Mouse (Mus musculus) right cerebral cortex, postnatal 10 days (tissue): ENCODE measurements at regions not wholly inside any gene's neighbourhood (a gene's known extent, or its start where the extent isn't known, plus 50 kb on each side); places are given as distances from the start of the nearest gene placed in this dataset.
A peak's percentile ranks its signal among the peaks of the same experiment; 100 is the strongest.
"Not testable (repeated sequence)": the region's sequence is repeated elsewhere in the genome, so short reads cannot be mapped to it uniquely, and the experiment has no call there.

ENCODE experiments used
- DNase-seq, 2 experiments: peaks; one replicate each; pipeline ENCODE4 v3.0.0; 2021; ENCODE audit warnings: low spot score in 2 of 2

DNA sequence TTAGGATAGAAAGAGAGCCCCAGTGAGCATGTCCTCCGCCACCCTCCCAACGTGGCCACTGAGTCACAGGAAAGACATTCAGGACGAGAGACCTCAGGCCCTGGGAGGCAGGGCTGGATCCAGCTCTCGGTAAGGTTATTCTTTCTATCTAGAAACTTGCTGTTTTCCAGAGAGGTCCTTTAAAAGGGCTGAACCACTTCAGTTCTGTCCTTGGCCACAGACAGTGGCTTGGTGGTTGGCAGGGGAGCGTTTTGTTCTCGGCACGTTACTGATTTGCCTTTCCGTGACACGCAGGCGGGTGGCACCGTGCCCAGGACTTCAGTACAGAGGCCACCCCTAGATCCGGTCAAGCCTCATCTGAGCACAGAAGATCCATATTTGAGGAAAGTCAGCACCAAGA lies 130.4 kb upstream of the Slc38a2 start:
- DNase-seq = no peak

DNA sequence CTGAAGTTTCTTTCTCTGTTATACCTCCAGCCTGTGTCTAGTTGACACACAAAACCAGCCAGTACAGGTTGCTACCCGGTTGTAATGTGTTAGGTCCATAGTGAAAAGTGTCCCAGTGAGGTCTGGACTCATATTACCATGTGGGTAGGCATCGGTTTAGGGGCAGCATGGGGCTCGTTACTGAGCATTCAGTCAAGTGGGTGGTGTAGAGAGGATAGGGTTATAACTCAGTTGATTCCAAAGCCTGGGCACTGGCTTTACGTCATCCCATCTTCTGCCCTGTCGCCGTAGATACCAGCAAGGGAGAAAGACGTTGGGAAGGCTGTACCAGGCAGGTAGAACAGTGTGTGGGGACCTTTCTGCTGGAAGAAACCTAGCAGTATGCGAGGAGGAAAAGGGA lies 129.2 kb upstream of the Slc38a2 start:
- no peak for DNase-seq

DNA sequence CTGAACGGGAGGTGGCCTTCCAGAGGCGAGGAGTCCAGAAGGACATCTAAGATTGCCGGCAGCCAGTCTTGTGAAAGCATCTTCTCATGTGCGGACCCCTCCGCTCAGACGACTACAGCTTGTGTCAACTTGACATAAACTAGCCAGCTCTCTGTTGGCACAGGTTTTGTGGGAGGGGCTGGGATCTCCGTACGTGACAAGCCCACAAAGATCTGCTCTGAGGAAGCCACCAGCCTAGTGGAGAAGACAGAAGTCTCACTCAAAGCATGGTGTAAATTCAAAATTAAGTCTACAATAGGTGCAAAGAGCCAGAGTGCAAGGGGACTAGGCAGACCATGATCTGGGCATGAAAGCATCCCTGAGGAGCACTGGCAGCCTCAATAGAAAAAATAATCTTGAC lies 128.4 kb upstream of the Slc38a2 start:
- DNase-seq = no peak

DNA sequence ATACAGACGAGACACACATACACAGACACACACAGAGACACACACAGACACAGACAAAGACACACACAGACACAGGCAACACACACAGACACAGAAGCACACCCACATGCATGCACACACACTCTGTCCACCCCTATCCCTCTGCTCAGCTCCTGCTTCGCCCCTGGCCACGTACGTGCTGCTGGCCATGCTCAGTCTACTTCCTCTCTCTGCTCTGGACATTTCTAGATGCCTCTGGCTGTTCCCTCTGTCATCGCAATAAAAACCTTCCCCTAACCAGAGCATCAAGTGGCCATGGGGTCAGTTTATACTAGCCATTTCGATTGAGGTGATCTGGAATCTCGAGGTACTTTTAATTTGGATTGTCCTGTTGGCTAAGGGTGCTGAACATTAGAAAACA lies 118.9 kb upstream of the Slc38a2 start:
- no peak for DNase-seq

DNA sequence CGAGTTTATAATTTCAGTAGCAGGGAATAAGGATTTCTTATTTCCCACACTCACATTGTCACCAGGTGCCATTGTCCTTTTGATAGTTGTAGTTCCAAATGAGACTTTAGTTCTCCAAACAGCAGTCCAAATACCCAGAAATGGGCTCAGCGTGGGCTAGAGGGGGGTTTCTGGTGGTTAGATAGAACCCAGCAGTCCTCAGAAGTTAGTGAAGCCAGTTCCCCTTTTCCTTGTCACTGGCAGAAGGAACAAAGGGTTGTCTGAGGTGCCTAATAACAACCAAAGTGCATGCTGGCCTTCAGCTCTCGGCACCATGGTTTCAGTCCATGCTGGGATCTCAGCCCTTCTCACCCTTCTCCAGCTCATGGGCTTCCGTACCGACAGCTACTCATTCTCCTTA lies 118.1 kb upstream of the Slc38a2 start:
- no peak for DNase-seq

DNA sequence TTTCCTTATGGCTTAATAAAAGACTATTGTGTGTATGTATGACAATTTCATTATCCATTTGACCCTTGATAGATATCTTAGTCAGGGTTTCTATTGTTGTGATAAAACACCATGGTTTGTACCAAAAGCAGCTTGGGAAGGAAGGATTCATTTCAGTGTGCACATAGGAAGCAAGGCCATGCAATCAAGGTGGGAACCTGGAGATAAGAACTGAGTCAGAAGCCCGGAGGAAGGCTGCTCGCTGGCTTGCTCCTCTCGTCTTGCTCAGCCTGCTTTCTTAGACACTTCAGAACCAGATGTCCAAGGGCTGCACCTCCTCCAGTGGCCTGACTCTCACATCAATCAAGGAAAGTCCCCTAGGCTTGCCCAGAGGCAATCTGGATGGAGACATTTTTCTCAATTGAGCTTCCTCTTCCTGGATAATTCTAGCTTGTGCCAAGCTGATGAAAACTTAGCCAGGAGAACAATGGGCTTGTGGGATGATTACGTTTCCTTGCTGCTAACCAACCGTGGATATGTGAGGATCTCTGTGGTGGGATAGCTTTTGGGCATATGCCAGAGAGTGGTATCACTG lies 117.6 kb upstream of the Slc38a2 start:
- no peak for DNase-seq

DNA sequence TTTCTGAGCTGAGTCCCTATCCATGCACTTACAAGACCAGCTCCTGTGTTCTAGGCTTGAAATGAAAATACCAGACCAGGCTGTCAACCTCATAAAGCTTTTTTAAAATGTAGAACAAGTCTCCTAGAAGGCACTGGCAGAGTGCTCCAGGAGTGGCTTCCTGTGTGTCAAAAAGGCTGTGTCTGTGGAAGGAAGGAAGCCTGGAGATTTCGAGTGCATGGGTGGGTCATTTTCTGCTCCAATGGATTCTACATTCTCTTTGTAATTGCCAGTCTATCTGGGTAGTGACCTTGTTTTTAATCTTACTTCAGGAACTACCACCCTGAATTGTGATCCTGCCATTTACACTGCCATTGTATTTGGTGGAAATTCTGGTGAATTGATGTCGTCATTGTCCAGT lies 113.9 kb upstream of the Slc38a2 start:
- no peak for DNase-seq

DNA sequence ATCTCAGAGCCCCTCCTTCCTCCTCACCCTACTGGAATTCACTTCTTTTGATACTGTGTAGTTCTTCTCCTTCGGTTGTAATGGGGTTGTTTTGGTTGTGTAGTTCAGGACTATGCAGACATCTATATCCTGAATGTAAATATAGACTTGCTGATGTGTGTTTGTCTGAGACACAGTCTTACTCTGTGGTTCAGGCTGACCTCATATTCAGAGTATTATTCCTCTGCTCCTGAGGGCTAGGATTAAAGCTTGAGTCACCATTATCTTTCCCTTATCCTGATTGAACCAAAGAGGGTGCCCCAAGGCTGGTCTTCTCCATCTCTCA lies 103.2 kb upstream of the Slc38a2 start:
- no peak for DNase-seq

DNA sequence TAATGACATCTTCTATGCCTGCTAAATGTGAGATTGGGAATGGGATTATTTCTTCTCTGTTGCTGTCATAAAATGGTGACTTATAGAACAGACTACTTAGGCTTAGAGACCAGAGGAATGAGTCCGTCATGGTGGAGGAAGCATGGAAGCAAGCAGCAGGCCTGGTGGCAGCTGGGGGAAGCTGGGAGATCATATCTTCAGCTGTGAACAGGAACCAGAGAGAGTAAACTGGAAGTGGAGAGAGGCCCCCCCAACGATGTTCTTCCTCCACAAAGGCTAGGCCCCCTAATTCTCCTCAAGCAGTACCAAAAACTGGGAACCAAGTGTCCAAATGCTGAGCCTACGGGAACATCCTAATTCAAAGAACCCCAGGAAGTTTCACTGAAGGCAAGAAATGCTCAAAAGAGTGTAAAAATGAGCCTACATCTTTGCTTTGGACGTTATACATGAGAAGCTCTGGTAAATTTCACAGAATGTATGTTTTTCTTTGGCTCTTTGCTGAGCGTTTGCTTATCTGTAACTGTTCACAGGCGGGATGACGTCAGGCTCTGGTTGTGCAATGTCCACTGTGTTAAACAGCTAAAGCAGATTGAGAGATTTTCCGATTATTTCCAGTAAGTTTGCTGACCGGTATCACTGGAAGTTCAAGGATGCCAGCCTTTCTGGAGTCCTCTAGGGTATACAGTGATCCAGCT lies 102.7 kb upstream of the Slc38a2 start:
- no peak for DNase-seq

DNA sequence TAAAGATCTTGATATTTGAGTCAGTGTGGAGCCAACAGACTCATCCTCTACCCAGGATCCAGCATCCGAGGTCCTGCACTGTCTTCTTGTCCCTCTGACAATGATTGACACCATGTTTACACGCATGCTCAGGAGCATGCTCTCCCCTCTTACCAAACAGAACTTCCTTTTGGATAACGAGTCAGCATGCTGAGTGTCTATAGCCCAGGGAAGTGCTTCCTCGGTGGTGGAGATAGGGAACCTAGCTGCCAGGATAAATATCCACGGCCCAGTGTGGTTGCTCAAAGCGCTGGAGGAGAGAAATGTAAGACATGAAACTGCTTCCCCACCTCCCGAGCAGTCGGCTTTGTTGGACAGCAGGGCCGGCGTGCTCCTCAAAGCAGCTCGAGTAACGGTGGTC lies 99.7 kb upstream of the Slc38a2 start:
- no peak for DNase-seq

DNA sequence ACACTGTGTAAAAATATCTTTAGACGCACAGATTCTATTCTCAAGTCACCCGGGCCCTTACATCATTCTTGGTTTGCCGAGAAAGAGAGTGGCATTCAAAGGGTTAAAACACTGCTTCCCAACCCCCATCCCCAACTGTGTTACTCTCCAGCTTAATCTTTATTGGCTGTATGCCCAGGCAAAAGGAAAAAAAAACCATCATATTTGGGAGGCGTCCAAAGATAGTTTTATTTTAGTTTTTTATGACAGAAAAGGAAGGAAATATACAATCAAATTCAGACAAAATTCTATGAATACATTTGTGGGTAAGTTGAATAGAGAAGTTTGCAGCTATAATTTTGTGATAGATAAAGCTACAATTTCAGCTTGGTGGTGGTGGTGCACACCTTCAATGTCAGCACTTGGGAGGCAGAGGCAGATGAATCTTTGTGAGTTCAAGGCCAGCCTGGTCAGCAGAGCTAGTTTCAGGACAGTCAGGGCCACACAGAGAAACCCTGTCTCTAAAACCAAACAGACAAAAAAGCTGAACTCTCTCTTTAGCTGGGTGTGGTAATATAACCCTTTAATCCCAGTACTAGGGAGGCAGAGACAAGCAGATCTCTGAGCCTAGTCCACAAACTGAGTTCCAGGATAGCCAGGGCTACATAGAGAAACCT lies 98.2 kb upstream of the Slc38a2 start:
- DNase-seq = peak; percentile 48 to 65

DNA sequence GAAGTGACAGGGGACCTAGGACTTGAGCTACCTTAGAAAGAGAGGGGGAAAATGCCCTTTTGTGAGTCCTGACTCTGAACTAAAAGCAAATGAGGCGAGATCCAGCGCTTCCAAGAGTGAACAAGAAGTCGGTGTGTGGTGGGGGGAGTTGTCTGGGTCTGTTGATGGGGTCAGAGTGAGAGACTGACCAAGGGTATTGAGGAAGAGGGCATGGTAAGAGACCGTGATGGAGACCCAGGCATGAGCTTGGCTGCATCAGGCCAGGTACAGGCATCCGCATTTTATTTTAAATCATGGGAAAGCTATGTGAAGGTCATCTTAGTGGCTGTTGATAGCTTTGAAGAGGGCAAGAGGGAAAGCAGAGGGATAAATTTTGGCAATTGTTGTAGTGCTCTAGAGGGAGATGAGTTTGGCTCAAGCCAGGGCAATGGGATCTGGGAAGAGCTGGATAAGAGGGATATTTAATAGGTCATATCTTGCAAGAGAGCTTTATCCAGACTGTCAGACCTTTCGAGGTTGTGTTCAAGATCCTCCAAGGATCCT lies 94.7 kb upstream of the Slc38a2 start:
- no peak for DNase-seq

DNA sequence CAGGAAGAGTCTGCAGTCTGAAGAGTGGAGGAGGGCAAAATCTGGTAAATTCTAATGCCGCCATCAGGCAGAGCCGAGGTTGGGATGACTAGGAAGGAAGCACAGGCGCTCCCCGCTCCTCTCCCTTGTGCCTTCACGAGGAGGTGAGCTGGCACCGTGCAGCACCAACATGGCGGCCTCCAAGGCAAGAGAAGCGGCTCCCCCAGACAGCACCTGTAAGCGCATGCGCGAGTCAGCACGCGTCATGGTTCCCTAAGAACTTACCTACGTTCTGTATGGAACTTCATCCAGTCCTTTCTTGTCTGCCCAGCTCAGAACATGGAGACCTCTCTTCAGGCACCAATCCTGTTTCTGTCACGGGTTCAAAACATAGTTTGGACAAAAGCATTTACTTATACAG lies 93.7 kb upstream of the Slc38a2 start:
- no peak for DNase-seq

DNA sequence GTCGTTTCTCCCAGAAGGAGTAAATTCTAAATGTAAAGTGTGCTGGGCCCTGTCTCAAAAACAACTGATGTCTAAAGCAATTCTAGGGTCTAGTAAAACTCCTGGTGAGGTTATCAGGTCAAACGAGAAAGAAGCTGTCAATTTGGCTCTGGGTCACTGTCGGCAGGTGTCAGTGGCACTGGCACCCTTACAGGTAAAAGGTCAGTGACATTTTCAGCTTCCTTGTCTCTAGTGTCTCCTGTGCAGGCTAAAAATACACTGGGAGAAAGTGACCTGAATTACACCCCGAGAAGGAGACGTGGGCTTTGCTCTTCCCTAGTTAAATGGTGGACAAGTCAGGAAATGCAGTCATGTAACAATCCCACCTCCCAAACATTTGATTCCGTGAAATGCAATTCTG lies 91.8 kb upstream of the Slc38a2 start:
- DNase-seq = no peak

DNA sequence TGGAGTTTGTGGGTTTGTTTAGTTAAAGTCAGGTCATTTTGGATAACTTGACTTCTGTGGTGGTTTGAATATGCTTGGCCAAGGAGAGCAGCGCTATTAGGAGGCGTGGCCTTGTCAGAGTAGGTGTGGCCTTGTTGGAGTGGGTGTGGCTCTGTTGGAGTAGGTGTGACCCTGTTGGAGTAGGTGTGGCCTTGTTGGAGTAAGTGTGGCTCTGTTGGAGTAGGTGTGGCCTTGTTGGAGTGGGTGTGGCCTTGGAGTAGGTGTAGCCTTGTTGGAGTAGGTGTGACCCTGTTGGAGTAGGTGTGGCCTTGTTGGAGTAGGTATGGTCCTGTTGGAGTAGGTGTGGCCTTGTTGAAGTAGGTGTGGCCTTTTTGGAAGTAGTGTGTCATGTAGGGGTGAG lies 88.4 kb upstream of the Slc38a2 start:
- DNase-seq = not testable (repeated sequence)

DNA sequence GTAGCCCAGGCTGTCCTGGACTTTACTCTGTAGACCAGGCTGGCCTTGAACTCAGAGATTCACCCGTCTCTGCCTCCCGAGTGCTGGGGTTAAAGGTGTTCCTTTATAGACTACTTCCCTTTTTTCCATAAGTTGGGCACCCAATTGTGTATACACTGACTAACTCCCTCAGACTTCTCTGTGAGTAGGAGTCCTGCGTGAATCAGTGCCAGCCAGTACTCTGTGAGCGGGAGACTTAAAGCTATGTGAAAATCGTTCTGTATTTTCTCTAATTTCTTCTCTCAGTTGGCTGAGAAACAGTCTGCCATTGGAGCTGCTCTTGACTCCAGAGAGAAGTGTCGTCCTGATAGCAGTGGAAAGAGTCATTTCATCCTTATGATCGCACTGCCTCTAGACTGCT lies 85.0 kb upstream of the Slc38a2 start:
- DNase-seq = no peak

DNA sequence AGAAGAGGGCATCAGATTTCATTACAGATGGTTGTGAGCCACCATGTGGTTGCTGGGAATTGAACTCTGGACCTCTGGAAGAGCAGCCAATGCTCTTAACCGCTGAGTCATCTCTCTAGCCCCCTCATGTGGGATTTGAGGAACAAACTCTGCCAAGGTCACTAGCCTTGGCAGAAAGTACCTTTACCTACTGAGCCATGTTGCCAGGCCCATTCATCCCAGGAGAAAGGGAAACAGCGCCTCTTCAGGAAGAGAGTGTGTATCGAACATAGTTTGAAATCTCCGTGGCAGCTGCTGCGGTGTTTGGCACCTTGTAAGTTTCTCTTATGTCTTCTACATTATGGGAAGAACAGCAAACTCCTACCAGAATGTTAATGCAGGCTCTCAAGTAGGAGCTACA lies 82.0 kb upstream of the Slc38a2 start:
- DNase-seq = no peak

DNA sequence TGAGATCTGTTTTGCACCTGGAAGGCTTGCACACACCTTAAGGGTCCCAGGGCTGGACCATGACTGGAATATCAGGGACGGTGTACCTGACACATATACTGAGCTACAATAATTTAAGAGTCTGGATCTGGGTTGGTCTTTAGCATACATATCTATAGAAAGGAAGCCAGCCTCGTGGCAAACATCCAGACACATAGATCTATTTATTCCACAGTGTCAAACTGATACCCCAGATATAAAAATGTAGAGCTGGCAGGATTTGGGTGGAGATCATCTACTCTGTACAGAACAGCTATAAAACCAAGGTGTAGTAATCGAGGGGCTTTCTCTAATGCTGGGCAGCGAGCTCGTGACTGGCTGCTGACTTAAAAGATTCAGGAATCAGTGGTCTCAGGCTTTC lies 81.1 kb upstream of the Slc38a2 start:
- no peak for DNase-seq

DNA sequence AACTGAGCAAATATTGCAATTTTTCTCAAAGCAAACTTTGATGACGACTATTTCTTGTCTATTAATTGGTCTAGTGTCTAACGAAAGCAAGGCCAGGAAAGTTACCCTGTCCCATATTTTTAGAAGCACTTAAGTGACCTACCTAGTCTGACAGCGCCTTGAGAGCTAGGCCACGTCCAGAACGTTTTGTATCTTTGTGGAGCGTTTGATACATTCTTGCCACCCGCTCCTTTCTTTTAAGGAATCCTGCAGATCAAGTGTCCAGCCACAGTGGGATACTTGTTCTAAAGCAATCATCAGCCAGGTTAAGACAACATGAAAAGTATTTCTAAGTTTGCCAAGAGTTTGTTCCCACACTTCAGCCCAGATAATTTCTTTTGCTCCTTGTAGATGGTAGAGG lies 79.8 kb upstream of the Slc38a2 start:
- DNase-seq = no peak

DNA sequence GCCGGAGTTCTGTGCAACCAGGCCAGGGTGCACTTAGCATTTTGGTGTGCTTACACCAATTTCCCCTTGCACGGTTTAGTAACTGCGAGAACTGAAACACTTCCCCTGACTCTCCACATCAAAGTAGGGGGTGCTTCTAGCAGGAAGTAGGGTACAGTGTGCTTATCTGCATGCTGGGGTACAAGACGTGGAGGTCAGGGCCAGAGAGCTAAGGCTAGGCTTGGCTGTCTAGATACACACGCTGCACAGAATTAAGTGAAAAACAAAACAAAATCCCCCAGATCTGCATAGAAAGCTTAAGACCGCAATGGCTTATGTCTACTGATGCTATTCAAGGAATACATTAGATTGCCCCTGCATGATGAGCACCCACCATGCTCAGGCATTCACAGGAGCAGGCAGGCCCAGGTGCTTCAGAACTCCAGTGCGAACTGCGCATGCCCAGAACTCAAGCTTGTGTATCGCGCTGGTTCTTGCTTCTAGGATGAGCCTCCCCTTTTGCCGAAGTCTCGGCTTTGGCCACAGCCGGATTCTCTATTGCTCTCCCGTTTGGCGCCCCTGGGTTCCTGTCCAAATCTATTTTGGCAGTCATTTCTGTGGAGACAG lies 78.9 kb upstream of the Slc38a2 start:
- no peak for DNase-seq

DNA sequence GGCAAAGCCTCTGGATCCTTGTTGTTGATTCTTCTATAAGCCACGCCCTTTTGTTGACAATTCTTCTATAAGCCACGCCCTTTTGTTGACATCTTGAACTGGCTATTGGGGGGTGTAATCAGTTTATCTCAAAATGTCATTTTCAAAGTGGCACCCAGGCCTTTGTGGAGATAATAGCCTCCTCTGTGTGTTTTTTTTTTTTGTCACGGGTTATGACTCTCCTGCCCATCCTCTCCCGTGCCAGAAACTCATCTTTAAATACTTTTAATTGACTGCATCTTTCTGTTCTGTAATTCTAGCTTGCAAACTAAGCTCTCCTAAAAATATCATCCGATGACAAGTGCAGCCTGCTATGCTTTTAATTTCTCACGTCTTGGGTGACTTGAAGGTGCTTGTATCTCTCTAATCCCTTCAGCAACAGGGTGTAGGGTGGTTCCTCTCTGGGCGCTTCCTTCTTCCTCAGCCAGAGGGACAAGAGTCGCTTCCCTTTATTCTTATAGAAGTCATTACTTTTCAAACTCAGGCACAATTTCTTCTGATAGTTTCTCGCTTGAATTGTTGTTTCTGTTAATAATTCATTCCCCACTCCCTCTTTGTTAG lies 77.0 kb upstream of the Slc38a2 start:
- no peak for DNase-seq

DNA sequence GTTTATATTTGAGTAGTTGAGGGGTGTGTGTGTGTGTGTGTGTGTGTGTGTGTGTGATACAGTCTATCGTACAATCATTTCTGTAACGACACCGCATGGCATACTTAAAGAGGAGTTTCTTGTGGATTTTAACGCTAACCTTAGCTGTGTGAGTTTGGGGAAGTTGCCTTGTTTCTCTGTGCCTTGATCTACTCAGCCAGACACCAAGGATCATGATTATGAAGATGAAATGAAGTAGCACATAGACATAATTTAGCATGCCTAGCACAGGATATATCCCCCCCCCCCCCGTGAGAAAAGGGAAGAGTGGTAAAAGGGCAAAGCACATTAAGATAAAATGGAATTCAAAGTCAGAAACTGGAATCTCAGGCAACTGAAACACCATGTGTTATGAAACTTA lies 75.6 kb upstream of the Slc38a2 start:
- no peak for DNase-seq

DNA sequence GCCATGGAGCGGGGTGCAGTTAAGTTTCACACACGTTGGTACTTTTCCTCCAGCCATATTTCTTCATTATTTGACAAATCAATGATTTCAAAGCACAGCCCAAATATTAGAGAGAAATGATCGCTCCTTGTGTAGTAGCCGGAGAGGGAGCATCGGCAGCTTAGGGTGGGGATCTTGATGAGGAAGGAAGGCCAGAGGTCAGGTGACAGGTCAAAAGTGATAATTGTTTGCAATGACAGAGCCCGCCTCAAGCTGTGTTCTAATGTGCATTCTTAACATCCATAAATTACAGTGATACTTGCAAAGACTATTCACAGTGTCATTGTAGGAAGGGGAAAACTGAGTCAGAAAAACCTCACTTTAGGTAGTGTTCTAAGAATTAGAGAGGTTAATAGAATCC lies 75.1 kb upstream of the Slc38a2 start:
- no peak for DNase-seq
